Mouse (Mus musculus) liver, embryonic 11.5 days (tissue): Measurements from ENCODE around the gene Nmi. TPM values are rescaled to one million over a fixed set of nuclear protein-coding genes. Genes with fewer than 3 reads are reported as not detected.

Experiments
- ATAC-seq: fragments of 200-750 bp; cut with Nextera tagmentation; replicated peaks from 2 replicates; pipeline ENCODE4 v1.8.0; 2017; ENCODE audit warnings: moderate number of reproducible peaks, mild to moderate bottlenecking, moderate TSS enrichment, moderate library complexity; ENCODE audit not compliant: low FRiP score
- DNase-seq: peaks from one replicate; pipeline ENCODE4 v3.0.0-alpha.2; 2017; ENCODE audit warnings: low spot score
- H3K27ac ChIP-seq: fragments of 300-500 bp; sonication (generic); 2 replicates; pipeline ENCODE4 v1.5.1; 2014; ENCODE audit warnings: mild to moderate bottlenecking, low read depth, low read length, control low read depth
- H3K27me3 ChIP-seq: fragments of 300-500 bp; sonication (generic); replicated peaks from 2 replicates; pipeline ENCODE4 v1.6.1; 2014; ENCODE audit warnings: low read length, mixed read lengths; ENCODE audit not compliant: control insufficient read depth, insufficient read depth
- H3K36me3 ChIP-seq: fragments of 300-500 bp; sonication (generic); 2 replicates; pipeline ENCODE4 v1.6.1; 2014; ENCODE audit warnings: mild to moderate bottlenecking, low read length, moderate library complexity, mixed read lengths; ENCODE audit not compliant: control insufficient read depth, insufficient read depth
- H3K4me1 ChIP-seq: fragments of 300-500 bp; sonication (generic); replicated peaks from 2 replicates; pipeline ENCODE4 v1.6.1; 2014; ENCODE audit warnings: low read length, mixed read lengths; ENCODE audit not compliant: control insufficient read depth, insufficient read depth
- H3K4me2 ChIP-seq: fragments of 300-500 bp; sonication (generic); 2 replicates; pipeline ENCODE4 v1.6.1; 2014; ENCODE audit warnings: mild to moderate bottlenecking, control low read depth, moderate library complexity
- H3K4me3 ChIP-seq: fragments of 300-500 bp; sonication (generic); 2 replicates; pipeline ENCODE4 v1.5.1; 2014; ENCODE audit warnings: low read depth, low read length, control low read depth
- H3K9ac ChIP-seq: fragments of 300-500 bp; sonication (generic); 2 replicates; pipeline ENCODE4 v1.6.1; 2014; ENCODE audit warnings: low read depth, low read length, control low read depth
- H3K9me3 ChIP-seq: fragments of 300-500 bp; sonication (generic); 2 replicates; pipeline ENCODE4 v1.6.1; 2016; ENCODE audit warnings: low read length, inconsistent platforms, mixed read lengths; ENCODE audit not compliant: control insufficient read depth
- WGBS: fragments of 180-500 bp; shearing (Covaris S2); extraction: QIAGEN DNeasy Blood & Tissue Kit; methylation state at CpG from one replicate; pipeline ENCODE4 v1.1.7; 2014; 5-methylcytosine and 5-hydroxymethylcytosine counted together
- polyA plus RNA-seq: library from polyadenylated mRNA; unstranded; fragments of >200 nt; fragmentation: Nextera tagmentation; extraction: Ambion mirVana; gene quantifications from 2 replicates; pipeline ENCODE4 v1.2.1, GENCODE M21; 2014

Nmi gene
- polyA plus RNA-seq, 1 experiment from 2014 or later: 11.8 TPM

DNA sequence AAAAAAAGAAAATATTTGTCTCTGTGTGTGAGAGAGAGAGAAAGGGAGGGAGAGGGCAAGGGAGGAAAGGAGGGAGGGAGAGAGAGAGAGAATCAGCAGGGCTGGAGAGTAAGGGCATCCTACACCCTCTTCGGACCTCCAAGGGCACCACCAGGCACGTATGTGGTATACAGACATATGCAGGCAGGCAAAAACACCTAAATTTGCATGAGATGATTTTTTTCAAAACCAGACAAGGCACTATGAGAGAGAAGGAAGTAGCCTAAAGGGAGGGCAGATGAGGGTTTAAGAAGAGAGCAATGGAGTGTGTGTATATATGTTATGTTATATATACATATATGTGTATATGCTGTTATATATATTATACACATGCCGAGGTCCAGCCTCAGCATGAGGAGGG is 6.0 kb downstream of the Nmi start:
- Histone ChIP-seq H3K4me3 (no peak overlapping the region), H3K9me3 (no peaks in the 10 kb centered on the region; the same call in 1 of the 2 replicates), H3K4me2 (no peak overlapping the region), H3K27ac (no peak overlapping the region), H3K4me1 (no peaks in the 10 kb centered on the region), H3K9ac (no peak overlapping the region), H3K36me3 (no peaks in the 10 kb centered on the region), H3K27me3 (no peaks in the 10 kb centered on the region)
- DNase-seq (no peak), ATAC-seq (no peak)
- 77% methylated on average over 3 of the region's 3 CpGs for WGBS

DNA sequence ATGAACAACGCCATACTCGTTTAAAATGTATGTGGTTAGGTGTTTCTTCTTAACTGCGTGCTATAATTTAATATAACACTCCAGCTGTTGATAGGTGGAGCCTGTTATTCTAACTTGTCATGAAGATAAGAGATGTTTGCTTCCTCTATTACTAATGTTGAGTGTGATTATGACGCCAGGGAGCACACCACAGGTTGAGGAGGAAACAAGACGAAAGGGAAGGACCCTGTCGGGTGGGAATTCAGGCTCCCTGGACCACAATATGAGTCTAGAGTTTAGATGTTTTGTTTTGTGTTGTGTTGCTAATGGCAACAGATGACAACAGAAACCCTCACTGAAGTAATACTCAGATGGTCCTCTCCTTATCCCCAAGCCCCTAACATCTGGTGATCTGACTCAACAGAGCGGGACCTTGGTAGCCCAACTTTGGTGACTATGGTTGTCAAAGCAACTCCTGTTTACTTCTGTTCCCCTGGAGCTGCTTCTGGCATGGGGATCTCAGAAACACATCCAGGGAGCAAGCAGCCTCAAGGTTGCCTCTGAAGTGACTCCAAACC is 19.6 kb downstream of the Nmi start:
- H3K27ac ChIP-seq: no peak overlapping the region
- H3K4me3 ChIP-seq: no peak overlapping the region
- no peak overlapping the region for H3K4me2 ChIP-seq
- H3K27me3 ChIP-seq: no peaks in the 10 kb centered on the region
- H3K4me1 ChIP-seq: no peaks in the 10 kb centered on the region
- no peak for ATAC-seq
- DNase-seq: no peak
- 72% methylated on average over 7 of the region's 7 CpGs for WGBS
- no peaks in the 10 kb centered on the region for H3K9me3 ChIP-seq
- no peak overlapping the region for H3K9ac ChIP-seq
- H3K36me3 ChIP-seq: no peaks in the 10 kb centered on the region

DNA sequence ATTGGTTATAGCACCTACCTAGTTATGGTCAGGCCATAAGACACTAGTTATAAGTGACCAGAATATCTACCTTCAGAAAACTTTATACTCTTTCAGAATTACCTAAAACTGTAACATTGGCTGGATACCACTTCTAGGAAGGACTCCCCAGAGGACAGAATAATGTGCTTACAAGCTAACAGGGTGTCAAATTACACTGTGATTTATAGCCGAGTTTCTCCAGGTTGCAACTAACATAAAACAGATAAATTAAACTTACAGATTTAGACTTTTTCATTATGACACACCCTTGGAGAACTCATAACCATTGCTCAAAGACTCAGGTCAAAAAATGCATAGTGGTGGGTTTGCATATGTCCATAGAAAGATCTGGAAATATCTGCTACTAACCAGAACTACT is 22.4 kb downstream of the Nmi start:
- Histone ChIP-seq H3K36me3 (no peaks in the 10 kb centered on the region), H3K9me3 (no peaks in the 10 kb centered on the region), H3K4me3 (no peak overlapping the region), H3K27ac (no peak overlapping the region), H3K27me3 (no peaks in the 10 kb centered on the region), H3K4me2 (no peak overlapping the region), H3K9ac (no peak overlapping the region), H3K4me1 (no peaks in the 10 kb centered on the region)
- ATAC-seq: no peak
- 46% methylated on average over 1 of the region's 1 CpGs for WGBS
- DNase-seq: no peak

DNA sequence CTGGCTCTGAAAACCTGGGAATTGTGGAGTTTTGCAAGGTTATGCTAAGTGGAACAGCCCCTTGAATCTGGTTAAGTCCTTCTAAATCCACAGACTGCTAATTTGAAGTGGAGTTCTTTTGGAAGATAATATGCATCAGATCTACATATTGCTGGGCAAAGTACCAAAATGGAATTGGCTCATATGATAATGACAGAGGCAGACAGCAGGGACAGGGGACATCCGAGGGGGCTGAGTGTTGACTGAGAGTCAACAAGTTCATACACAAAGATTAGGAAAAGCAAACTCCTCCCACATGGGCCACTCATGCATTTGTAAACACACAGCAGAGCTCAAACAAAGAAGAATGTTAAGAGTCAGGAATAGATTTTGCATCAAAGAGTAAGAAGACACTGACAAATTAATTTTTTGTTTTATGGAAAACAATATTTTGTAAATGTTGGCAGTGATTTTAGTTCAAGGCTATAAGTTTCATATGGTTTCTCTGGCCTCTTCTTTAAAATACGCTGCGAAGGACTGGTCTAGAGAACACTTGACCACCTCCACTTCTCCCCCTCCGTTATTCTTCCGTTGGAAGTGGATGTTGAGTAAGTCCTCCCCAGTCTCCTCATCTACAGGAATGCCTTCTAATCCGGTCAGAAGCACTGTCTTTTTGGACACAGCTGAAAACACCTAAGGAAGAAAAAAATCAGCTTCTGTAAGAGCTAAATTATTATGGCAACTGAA is 25.0 kb downstream of the Nmi start:
- Histone ChIP-seq H3K27ac (no peak overlapping the region), H3K4me2 (no peak overlapping the region), H3K4me1 (no peaks in the 10 kb centered on the region), H3K9ac (no peak overlapping the region), H3K27me3 (no peaks in the 10 kb centered on the region), H3K4me3 (no peak overlapping the region), H3K9me3 (no peaks in the 10 kb centered on the region), H3K36me3 (no peaks in the 10 kb centered on the region)
- DNase-seq (no peak), ATAC-seq (no peak)
- whole genome bisulfite sequencing: 77% methylated on average over 6 of the region's 6 CpGs

DNA sequence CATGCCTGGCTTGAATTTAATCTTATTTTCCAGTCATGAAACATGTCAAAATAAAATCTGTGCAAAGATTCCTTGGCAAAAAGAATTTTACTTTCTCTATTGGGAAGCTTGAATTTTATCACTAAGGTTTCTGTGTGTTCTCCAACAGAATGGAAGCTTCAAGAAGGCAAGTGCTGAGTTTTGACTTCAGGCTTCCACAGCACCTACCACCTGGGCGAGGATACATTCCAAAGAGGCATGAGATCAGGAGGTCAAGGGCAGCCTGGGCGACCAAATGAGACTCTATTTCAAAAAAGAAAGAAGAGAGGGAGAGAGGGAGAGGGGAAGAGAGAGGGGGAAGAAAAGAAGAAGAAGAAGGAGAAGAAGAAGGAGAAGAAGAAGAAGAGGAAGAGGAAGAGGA is 27.5 kb downstream of the Nmi start:
- Histone ChIP-seq H3K4me2 (no peak overlapping the region), H3K36me3 (no peaks in the 10 kb centered on the region), H3K4me3 (no peak overlapping the region), H3K27me3 (no peaks in the 10 kb centered on the region), H3K9ac (no peak overlapping the region), H3K9me3 (no peaks in the 10 kb centered on the region), H3K27ac (no peak overlapping the region), H3K4me1 (no peaks in the 10 kb centered on the region)
- ATAC-seq: no peak
- WGBS: 72% methylated on average over 2 of the region's 2 CpGs
- DNase-seq: no peak

DNA sequence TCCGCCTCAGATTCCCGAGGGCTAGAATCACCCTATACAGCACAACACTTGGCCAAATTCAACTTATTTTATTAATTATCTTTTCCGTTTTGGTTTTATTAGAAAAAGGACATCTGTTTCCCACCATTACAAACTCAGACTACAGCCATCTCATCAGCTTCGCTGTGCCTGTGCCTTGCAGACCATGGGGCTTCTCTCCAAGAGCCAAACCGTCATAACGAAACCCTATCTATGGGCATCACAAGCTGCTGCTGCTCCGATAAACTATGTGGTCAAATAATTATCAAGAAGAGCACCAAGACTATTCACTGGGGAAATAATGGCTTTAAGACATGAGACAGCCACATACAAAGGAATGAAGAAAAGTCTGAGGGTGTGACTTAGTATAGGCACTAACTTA is 31.5 kb downstream of the Nmi start:
- Histone ChIP-seq H3K27me3 (no peaks in the 10 kb centered on the region), H3K36me3 (no peaks in the 10 kb centered on the region), H3K9ac (no peak overlapping the region), H3K4me1 (peaks cover 5% of the 10 kb centered on the region), H3K4me2 (no peak overlapping the region), H3K9me3 (no peaks in the 10 kb centered on the region), H3K4me3 (no peak overlapping the region), H3K27ac (no peak overlapping the region)
- ATAC-seq (peak; percentile 82), DNase-seq (no peak)
- WGBS: 64% methylated on average over 7 of the region's 7 CpGs

DNA sequence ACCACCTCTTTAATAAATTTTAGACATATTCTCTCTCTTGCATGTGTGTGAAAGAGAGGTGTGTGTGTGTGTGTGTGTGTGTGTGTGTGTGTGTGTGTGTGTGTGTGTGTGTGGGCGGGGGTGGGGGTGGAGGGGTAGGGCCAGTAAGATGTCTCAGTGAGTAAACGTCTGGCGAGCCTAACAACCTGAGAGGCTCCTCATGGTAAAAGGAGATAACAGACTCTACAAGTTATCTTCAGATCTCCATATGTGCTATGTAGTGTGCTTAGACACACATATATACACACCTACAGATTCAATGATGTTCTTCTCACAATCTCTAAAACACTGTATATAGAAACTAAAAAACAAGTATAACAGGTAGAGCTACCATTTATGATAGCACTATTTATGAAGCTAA is 34.5 kb downstream of the Nmi start:
- DNase-seq: no peak
- WGBS: 17% methylated on average over 2 of the region's 3 CpGs
- Histone ChIP-seq H3K9ac (no peak overlapping the region), H3K36me3 (no peaks in the 10 kb centered on the region), H3K27ac (no peak overlapping the region; the same call in 1 of the 2 replicates), H3K9me3 (no peaks in the 10 kb centered on the region), H3K4me1 (peaks cover 13% of the 10 kb centered on the region), H3K4me2 (no peak overlapping the region), H3K27me3 (no peaks in the 10 kb centered on the region), H3K4me3 (no peak overlapping the region)
- ATAC-seq: peak; percentile 74

DNA sequence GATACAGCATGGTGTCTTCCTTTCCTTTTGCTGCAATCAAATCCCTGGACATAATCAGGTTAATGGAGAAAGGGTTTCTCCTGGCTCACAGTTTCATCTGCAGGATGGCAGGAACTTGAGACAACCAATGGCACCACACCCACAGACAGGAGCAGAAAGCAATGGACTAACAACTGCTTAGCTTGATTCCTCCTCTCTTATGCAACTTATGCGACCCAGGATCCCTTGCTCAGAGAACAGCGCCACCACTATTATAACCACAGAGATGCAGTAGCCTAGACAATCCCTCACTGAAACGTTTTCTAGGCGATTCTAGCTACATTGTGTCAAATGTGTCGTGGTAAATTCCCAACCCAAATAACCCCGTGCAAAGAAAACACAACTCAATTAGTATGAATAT is 36.3 kb downstream of the Nmi start:
- Histone ChIP-seq H3K36me3 (no peaks in the 10 kb centered on the region), H3K27me3 (no peaks in the 10 kb centered on the region), H3K9me3 (no peaks in the 10 kb centered on the region), H3K4me2 (no peak overlapping the region), H3K4me3 (no peak overlapping the region), H3K9ac (no peak overlapping the region), H3K4me1 (peaks cover 19% of the 10 kb centered on the region), H3K27ac (no peak overlapping the region)
- no peak for DNase-seq
- no peak for ATAC-seq
- 69% methylated on average over 6 of the region's 6 CpGs for WGBS

DNA sequence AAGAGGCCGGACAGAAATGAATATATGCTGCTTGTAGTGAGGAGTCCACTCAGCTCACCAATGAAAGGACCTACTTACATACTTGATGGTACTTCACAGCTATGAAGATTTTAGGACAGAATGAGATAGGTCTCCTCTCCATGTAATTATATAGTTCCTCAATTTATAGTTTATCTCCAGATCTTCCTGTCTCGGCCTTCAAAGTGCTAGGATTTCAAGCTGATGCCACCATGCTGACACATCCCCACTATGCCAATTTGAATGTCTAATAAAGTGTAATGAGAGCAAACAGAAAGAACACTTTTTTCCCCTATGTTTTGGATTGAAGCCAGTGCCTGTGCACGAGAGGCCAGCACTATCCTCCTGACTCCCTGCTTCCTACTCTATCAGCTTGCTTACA is 36.7 kb downstream of the Nmi start:
- no peak overlapping the region for H3K9ac ChIP-seq
- H3K4me1 ChIP-seq: peaks cover 19% of the 10 kb centered on the region
- no peak for ATAC-seq
- no peak overlapping the region for H3K4me2 ChIP-seq
- DNase-seq: no peak
- H3K36me3 ChIP-seq: no peaks in the 10 kb centered on the region
- no peak overlapping the region for H3K4me3 ChIP-seq
- no peak overlapping the region for H3K27ac ChIP-seq
- H3K27me3 ChIP-seq: no peaks in the 10 kb centered on the region
- 76% methylated on average over 3 of the region's 3 CpGs for WGBS
- no peaks in the 10 kb centered on the region for H3K9me3 ChIP-seq
